Mouse (Mus musculus) T-helper 17 cell (primary cell): Measurements from ENCODE around the gene 1700029F12Rik.

ENCODE experiments used
- in situ Hi-C, 2 experiments: fragments of 300-600 bp; cut with MboI, MseI; formaldehyde crosslinking; loops; 1 replicate in 1 of 2; 2 replicates in 1 of 2; pipeline ENCODE4 v1.15.1; 2025; ENCODE audit warnings: high pct_unique_total_duplicates in 2 of 2

1700029F12Rik gene

DNA sequence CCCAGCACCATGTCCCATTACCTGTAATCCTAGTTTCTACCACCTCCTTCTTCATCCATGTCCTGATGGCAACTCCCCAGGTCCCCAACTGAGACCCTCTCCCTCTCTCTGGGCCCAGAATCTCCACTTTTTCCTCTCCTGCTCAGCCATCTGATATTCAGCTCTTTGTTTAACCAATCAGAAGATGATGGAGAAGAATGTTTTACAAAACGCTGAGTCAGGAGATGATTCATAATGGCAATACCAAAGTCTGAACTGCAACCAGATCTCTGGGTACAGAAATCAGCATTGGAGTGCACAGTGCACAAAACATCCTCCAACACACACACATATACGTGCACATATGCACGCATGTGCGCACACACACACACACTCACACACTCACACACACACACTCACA is 60.8 kb downstream of the 1700029F12Rik start:
- in situ Hi-C loops, result no loop called here
